Mouse (Mus musculus): Measurements from ENCODE around the gene Gm20916.
"Not testable (repeated sequence)": the region's sequence is repeated elsewhere in the genome, so short reads cannot be mapped to it uniquely, and the experiment has no call there.

The Gm20916 gene

DNA sequence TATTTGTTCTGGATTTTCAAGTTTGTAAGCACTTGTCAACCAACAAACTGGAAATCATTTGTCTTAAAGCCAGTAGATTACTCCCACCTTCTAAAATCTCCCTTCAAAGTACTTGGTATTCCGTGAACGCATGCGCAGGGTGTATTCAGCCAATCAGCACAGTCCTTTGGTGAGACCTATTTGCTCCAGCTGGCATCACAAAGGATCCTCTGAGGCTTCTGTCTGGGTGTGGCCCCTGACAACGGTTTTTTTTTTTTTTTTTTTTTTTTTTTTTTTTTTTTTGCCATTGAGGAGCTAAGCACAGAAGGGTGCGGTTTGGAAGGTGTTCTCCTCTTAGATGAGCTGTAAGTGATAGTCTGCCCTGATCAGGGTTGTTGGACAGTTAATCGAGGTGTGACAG lies at the start of gene Gm20916:
TSS of gene Gm20916 (plus strand) at position 301 of the 400 bp plus-strand sequence.
- not testable (repeated sequence) for DNase-seq (ENCODE audit: low read depth, low spot score)

Measured in ZHBTc4 (cell line).